Mouse (Mus musculus): Measurements from ENCODE around the gene Usp22. TPM values are rescaled to one million over a fixed set of nuclear protein-coding genes. Genes with fewer than 3 reads are reported as not detected.
"Not testable (repeated sequence)": the region's sequence is repeated elsewhere in the genome, so short reads cannot be mapped to it uniquely, and the experiment has no call there.

Usp22 gene
- total RNA-seq, 2 experiments from 2014 or later: 13.4 to 16.7 TPM

DNA sequence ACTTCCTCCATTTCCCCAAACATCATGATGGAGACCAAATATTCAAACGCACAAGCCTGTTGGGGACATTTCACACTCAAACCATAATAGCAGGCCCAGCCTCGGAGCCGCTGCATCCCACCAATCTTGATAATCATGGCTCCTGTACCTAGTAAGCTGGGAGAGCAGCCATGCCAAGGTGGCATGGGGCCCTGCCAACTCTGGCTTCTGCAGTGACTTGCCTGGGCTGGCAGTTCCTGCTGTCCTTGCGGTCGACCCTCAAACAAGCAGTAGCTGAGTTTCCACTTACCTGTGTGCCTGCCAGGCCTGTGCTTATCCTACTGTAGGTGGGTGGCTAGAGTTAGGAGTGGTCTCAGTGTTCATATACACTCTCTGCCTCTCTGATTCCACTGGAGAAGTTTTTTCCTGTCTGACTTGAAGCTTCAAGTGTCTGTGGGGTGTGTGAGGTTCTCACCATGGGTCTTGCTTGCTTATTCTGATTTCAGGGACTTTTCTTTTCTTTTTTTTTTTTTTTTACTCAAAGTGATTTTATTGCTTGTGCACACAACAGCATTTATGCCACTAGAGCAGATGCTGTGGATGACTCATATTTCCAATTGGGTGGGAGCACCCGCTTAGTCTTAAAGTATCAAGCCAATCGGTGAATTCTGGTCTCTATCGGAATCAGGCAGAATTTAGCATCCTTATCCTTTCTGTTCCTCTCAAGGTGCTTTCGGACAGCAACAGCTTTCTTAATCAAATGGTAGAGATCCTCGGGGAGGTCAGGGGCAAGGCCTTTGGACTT, 30.5 kb upstream of the Usp22 start:
- H3K27ac ChIP-seq: no peak overlapping the region
- no peak overlapping the region for H3K4me3 ChIP-seq
- intact Hi-C loops (cut with DNase I): no loop called here

DNA sequence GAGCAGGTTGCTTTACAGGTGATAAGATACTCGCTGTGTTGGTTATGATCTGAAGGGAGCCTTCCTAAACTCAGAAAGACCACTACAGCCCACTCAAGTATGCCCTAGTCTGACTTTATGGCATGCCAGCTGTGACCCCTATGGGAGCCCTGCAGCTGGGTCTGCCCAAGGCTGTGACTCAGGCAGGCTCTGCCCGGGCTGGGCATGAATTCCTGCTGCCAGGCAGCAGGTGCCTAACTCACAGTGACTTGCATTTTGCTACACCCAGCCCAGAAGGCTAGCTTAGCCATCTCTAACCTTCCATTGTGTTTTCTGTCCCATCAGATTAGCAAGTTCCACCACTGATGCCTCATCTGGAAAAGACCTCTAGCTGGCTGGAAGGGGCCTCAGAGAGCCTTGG, 28.0 kb upstream of the Usp22 start:
- TF ChIP-seq CTCF (IDR thresholded peaks at IDR 0.05): no peak
- Histone ChIP-seq H3K27ac (no peak overlapping the region), H3K4me3 (no peak overlapping the region)
- intact Hi-C loops (cut with DNase I): no loop called here
- DNase-seq: no peak

More for the DNA sequence above, 30.5 kb upstream of the Usp22 start:
- DNase-seq: no peak
- TF ChIP-seq CTCF (IDR thresholded peaks at IDR 0.05): no peak

DNA sequence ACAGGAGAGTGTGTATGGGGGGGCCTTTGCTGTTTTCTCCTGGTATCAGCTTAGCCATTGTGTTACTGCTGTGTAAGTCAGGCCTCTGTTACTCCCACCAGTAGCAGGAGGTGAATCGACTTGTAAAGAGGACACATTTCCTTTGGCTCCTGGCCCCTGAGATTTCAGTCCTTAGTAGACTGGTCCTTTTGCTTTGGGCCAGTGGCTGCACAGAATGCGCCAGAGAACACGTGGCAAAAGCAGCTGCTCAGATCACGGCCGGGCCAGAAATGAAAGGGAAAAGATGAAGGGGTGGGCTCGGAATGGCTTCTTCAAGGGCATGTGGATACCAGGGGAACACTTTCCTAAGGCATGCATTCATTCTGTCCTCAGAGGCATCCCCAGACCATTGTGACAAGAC, 27.3 kb upstream of the Usp22 start:
- no peak overlapping the region for H3K4me3 ChIP-seq
- TF ChIP-seq CTCF (IDR thresholded peaks at IDR 0.05): no peak

DNA sequence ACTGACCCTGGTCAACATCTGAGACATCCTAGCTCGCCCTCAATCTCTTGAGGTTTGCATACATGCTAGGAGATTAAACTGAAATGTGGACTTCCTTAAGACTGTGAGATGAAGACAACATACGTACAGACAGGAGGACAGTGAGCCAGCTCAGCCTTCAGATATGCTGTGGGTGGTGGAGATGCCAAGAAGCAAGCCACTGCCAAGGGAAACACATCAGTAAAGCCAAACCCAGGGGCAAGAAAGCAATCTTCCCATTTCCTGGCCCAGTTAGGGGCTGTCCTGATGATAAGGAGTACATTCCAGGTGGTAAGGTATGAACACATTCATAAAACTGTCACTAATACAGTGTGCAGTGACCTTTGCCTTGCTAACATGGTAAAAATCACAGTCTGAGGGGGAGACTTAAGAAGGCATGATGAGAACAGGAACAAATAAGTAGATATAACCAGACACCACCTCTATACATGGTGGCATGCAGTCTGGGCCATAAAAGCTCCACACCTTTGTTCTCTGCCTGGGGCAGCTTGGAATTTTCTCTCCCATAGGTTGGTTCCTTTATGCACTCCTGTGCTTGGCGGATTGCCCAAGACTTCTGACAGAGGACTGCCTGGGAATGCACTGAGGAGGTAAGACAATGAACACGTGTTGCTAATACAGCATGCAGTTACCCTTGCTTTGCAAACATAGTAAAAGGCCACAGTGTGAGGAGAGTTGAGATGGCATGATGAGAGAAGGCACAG, 24.9 kb upstream of the Usp22 start:
- H3K4me3 ChIP-seq: no peak overlapping the region
- no peak overlapping the region for H3K27ac ChIP-seq
- no peak for DNase-seq
- intact Hi-C loops (cut with DNase I): no loop called here
- TF ChIP-seq CTCF (IDR thresholded peaks at IDR 0.05): no peak

More for the DNA sequence above, 27.3 kb upstream of the Usp22 start:
- intact Hi-C loops (cut with DNase I): no loop called here
- DNase-seq: no peak
- no peak overlapping the region for H3K27ac ChIP-seq

DNA sequence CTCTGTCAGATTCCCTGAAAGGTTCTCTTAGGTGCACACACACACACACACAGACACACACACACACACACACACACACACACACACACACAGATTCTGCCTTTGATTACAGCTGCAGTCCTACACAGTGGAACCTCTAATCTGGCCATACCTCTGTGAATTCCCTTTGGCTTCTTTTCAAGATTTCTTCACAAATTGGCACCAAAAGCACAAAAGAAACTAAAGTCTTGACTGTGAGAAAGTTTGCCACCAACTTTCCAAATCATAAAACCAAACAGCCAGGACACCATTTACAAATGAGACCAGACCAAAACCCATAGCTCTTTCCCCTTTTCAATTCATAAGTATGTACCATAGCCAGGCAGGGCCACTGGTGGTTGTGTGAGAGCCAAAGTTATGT, 23.1 kb upstream of the Usp22 start:
- DNase-seq: no peak
- intact Hi-C loops (cut with DNase I): no loop called here
- Histone ChIP-seq H3K27ac (no peak overlapping the region), H3K4me3 (no peak overlapping the region)
- no peak for TF ChIP-seq CTCF (IDR thresholded peaks at IDR 0.05)

DNA sequence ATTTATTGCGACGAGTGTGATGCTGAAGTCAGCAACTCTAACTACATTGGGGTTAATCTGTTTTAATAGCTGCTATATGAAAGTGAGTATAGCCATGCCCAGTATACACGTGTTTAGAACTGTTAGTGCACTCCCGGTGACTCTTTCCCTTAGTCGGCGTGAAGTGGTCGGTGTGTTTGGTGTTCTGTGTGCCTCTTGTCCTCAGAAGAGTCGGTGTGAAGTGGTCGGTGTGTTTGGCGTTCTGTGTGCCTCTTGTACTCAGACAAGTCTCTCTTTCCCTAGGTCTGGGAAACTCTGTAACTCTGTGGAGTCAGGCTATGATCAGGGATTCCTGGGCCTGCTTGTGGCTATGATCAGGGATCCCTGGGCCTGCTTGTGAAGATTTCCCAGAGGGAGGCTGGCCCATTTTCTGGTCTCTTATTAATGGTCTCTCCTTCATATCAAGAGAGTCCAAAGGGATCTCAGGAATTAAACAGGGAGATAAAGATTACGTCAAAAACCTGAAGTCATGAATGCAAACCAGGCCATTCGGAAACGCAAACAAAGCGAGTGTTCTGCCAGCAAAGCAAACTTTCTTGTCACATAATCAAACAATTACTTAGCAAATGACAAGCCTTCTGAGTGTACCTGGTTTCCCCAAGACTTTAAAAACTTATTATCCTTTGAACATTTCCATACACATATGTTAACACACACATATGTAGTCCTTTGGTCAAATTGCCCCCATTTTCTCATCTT, 21.9 kb upstream of the Usp22 start:
- Histone ChIP-seq H3K4me3 (no peak overlapping the region), H3K27ac (no peak overlapping the region)
- no peak for TF ChIP-seq CTCF (IDR thresholded peaks at IDR 0.05)
- no peak for DNase-seq
- intact Hi-C loops (cut with DNase I): no loop called here

DNA sequence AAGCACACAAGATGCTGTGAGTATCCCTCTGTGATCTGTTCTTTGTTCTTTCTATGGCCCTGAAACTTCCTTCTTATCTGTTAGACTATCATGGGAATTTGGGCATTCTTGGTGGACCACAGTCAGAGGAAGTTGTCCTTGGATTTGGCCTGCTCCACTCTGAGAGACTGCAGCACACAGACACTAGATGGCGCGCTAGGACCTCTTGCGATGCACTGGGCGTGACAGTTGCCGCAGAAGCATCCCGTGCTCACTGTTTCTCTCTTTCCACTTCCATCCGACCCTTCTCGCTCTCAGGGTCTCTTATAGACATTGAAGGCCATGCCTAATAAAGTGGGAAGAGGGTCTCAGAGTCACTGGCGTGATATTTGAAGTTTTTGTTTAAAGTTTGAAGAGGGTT, 18.5 kb upstream of the Usp22 start:
- peak; percentile 88 for DNase-seq
- Histone ChIP-seq H3K27ac (no peak overlapping the region), H3K4me3 (no peak overlapping the region)
- intact Hi-C loops (cut with DNase I): loop anchor here (2.0 to 5.0 kb wide), 3 partner anchors 144 to 219 kb away; no protein-coding TSS in a partner anchor
- TF ChIP-seq CTCF (IDR thresholded peaks at IDR 0.05): no peak

DNA sequence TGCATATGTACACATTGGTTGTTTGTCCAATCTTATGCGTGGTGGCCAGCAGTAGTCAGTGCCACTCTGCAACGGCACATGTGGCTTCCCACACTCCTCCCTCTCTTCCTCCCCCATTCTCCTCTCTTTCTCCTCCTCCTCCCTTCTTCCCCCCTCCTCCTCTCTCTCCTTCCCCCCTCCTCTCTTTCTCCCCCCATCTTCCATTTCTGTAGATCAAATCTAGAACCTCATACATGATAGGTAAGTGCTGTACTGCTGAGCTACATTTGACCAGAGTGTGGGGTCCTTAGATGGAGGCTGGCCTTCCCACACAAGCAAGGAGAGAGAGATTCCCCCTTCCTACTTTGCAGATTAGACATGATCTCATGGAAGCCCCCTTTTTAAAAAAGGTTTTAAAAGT, 17.9 kb upstream of the Usp22 start:
- Histone ChIP-seq H3K4me3 (no peak overlapping the region), H3K27ac (no peak overlapping the region)
- TF ChIP-seq CTCF (IDR thresholded peaks at IDR 0.05): no peak
- intact Hi-C loops (cut with DNase I): loop anchor here (2.0 to 5.0 kb wide), 3 partner anchors 145 to 220 kb away; no protein-coding TSS in a partner anchor
- DNase-seq: no peak

DNA sequence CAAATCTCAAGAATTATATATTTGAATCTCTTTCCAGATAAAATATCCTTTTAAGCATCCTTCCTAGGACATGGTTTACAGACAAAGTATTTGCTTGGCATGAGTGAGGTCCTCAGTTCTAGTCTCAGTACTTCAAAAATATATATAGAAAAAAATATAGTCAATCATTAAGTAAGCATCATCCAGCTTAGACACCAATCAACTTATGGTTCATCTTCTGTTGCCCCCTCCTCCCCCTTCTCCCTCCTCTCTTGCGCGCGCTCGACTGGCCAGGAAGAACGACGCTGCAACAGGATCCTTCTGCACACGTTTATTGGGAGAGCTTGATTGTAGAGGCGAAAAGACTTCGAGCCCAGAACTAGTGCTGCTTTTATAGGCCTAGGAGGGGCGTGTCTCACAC, 17.3 kb upstream of the Usp22 start:
- H3K4me3 ChIP-seq, H3K27ac ChIP-seq, DNase-seq: not testable (repeated sequence)
- intact Hi-C loops (cut with DNase I): loop anchor here (2.0 to 5.0 kb wide), 3 partner anchors 145 to 220 kb away; no protein-coding TSS in a partner anchor

DNA sequence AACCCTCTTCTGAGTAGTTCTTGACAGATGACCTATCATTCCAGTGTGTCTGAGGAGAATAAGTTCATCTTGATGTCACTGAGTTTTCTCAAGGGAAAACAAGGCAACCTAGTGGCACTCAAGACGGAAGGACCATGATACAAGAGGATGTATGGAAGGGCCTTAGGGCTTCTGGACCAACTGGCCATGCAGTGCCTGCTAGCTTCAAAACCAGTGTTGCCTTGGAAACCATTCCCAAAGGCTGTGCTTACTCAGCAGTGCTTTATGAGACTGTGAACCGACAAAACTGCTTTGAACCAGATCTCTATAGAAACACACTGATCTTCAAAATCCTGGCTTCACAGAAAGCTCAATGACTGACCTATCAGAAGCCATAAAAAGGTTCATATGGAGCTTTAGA, 15.9 kb upstream of the Usp22 start:
- Histone ChIP-seq H3K27ac (no peak overlapping the region), H3K4me3 (no peak overlapping the region)
- TF ChIP-seq CTCF (IDR thresholded peaks at IDR 0.05): no peak
- no peak for DNase-seq
- intact Hi-C loops (cut with DNase I): loop anchor here (5.0 kb wide), 2 partner anchors 147 to 222 kb away; no protein-coding TSS in a partner anchor

DNA sequence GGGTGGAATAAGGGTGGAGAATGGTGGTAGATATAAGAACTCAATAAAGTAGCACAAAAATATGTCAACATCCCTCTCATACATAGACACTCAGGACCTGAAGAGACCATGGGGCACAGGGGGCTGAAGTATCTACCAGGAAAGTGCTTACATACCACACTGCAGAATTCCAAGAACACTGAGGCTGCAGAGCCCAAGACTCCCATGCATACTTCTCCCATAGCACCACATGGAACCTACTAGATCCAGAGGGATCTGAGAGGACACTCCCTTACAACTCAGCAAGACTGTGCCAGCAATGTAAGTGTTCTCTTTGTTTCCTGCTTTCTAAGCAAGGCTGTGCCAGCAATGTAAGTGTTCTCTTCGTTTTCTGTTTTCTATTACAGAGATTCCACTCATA, 9.0 kb upstream of the Usp22 start:
- DNase-seq: no peak
- H3K27ac ChIP-seq: no peak overlapping the region
- TF ChIP-seq CTCF (IDR thresholded peaks at IDR 0.05): no peak
- no peak overlapping the region for H3K4me3 ChIP-seq
- intact Hi-C loops (cut with DNase I): no loop called here

DNA sequence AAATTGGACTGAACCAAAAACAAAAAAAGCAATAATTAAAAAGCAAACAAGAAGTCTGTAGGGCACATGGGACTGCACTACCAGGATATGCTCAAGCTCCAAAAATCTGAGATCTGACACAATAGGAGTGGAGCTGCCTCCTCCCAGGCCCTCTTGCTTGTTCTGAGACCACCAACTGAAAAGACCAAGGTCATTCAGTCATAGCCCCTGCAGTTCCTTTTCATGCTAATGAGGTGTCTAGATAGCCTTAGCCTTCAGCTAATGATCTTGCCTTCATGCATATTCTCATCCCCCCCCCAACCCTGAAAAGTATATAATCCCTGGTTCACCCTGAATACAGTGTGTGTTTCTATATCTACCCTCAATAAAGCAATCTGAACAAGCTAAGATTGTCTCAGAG, 6.8 kb upstream of the Usp22 start:
- DNase-seq: no peak
- intact Hi-C loops (cut with DNase I): no loop called here
- TF ChIP-seq CTCF (IDR thresholded peaks at IDR 0.05): no peak

DNA sequence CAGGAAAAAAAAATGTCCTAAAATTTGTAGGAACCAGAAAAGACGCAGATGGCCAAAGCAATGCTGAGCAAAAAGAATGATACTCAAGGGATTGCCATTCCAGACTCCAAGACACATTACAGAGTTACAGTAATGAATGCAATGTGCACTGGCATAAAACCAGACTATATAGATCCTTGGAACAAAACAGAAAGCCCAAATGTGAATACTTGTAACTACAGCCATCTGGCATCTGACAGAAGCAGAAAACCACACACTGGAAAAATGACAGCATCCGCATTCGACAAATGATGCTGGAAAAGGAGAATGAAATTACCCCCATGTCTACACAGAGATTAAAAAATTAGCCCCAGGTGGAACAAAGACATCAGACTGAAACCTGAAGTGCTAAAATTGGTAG, 5.5 kb upstream of the Usp22 start:
- Histone ChIP-seq H3K27ac (no peak overlapping the region), H3K4me3 (no peak overlapping the region)
- TF ChIP-seq CTCF (IDR thresholded peaks at IDR 0.05): no peak
- no peak for DNase-seq
- intact Hi-C loops (cut with DNase I): no loop called here

More for the DNA sequence above, 6.8 kb upstream of the Usp22 start:
- H3K27ac ChIP-seq: no peak overlapping the region
- H3K4me3 ChIP-seq: no peak overlapping the region
